Mouse (Mus musculus): ENCODE data around the gene Hes1. TPM values are rescaled to one million over a fixed set of nuclear protein-coding genes. Genes with fewer than 3 reads are reported as not detected.
"Not testable (repeated sequence)": the region's sequence is repeated elsewhere in the genome, so short reads cannot be mapped to it uniquely, and the experiment has no call there.

The Hes1 gene
- polyA plus RNA-seq, 1 experiment from 2014 or later = 89.1 TPM

DNA sequence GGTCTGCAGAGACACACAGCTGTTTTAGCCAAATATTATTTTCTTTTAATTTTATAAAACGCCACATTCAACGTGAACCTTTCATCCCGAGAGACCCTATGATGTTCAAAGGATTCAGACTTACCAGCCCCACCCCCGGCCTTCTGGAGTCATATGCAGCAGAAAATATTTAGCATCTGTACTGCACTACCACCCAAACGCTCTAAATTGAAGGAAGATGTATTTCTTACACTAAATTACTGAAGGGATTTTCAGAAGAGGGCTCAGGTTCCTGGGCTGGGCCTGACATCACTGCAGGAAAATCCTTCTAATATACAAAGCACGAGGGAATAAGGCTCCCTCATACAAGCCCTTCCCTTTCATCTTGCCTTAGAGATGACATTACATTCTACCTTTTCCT, 39.3 kb downstream of the Hes1 start:
- no peak for TF ChIP-seq CTCF (IDR thresholded peaks at IDR 0.05)
- no peak for TF ChIP-seq EP300 (IDR thresholded peaks at IDR 0.05)
- Histone ChIP-seq H3K36me3 (ENCODE audit: insufficient read depth, low read length) (no peaks in the 10 kb centered on the region), H3K4me1 (ENCODE audit: insufficient read depth, low read depth, low read length) (no peaks in the 10 kb centered on the region), H3K27ac (ENCODE audit: low read length) (no peak overlapping the region), H3K27me3 (replicated peaks; ENCODE audit: insufficient read depth, low read length) (no peaks in the 10 kb centered on the region), H3K4me2 (replicated peaks; ENCODE audit: low read depth, low read length) (no peak overlapping the region), H3K4me3 (ENCODE audit: low read depth, low read length) (no peak overlapping the region), H3K9ac (replicated peaks; ENCODE audit: low read depth) (no peak overlapping the region), H3K9me3 (ENCODE audit: low read length) (no peaks in the 10 kb centered on the region)
- WGBS = 50% methylated on average over 6 of the region's 6 CpGs
- ATAC-seq (no peak), DNase-seq (ENCODE audit: low spot score) (no peak)

DNA sequence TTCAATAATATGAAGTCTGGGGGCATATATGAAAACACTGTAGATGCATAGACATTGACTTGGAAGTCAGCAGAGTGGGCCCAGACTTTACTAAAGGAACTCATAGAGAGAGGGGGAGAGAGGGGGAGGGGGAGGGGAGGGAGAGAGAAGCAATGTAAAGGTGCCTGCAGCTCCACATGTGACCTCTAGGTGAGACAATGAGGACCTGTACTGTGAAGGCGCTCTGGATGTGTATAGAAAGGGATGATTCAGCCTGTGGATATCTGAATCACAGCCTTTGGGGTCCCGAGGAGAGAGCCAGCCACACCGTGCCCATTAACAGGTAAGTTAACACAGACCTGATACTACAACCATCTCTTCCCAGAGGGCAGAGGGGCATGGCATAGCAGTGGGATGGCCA, 40.2 kb downstream of the Hes1 start:
- WGBS = 83% methylated on average over 3 of the region's 3 CpGs
- no peak overlapping the region for H3K9ac ChIP-seq (replicated peaks; ENCODE audit: low read depth)
- ATAC-seq (no peak), DNase-seq (ENCODE audit: low spot score) (no peak)
- no peaks in the 10 kb centered on the region for H3K9me3 ChIP-seq (ENCODE audit: low read length)
- no peaks in the 10 kb centered on the region for H3K4me1 ChIP-seq (ENCODE audit: insufficient read depth, low read depth, low read length)
- TF ChIP-seq EP300 (IDR thresholded peaks at IDR 0.05) (no peak), CTCF (IDR thresholded peaks at IDR 0.05) (peak; percentile 28; the same call in 1 of the 2 replicates)
- no peak overlapping the region for H3K4me3 ChIP-seq (ENCODE audit: low read depth, low read length)
- no peaks in the 10 kb centered on the region for H3K36me3 ChIP-seq (ENCODE audit: insufficient read depth, low read length)
- no peaks in the 10 kb centered on the region for H3K27me3 ChIP-seq (replicated peaks; ENCODE audit: insufficient read depth, low read length)
- no peak overlapping the region for H3K27ac ChIP-seq (ENCODE audit: low read length)
- no peak overlapping the region for H3K4me2 ChIP-seq (replicated peaks; ENCODE audit: low read depth, low read length)

GRCm38 (mm10) chr16:30105476-30105875, 41.3 kb downstream of the Hes1 start:
- TF ChIP-seq CTCF (IDR thresholded peaks at IDR 0.05) (no peak), EP300 (IDR thresholded peaks at IDR 0.05) (no peak)
- Histone ChIP-seq H3K4me2 (replicated peaks; ENCODE audit: low read depth, low read length) (no peak overlapping the region), H3K4me1 (ENCODE audit: insufficient read depth, low read depth, low read length) (no peaks in the 10 kb centered on the region), H3K27ac (ENCODE audit: low read length) (no peak overlapping the region), H3K27me3 (replicated peaks; ENCODE audit: insufficient read depth, low read length) (no peaks in the 10 kb centered on the region), H3K36me3 (ENCODE audit: insufficient read depth, low read length) (no peaks in the 10 kb centered on the region), H3K9ac (replicated peaks; ENCODE audit: low read depth) (no peak overlapping the region), H3K9me3 (ENCODE audit: low read length) (no peaks in the 10 kb centered on the region), H3K4me3 (ENCODE audit: low read depth, low read length) (no peak overlapping the region)
- ATAC-seq (no peak), DNase-seq (ENCODE audit: low spot score) (no peak)
- WGBS = 83% methylated on average over 7 of the region's 7 CpGs

- DNase-seq (ENCODE audit: low spot score); H3K27me3 ChIP-seq (replicated peaks; ENCODE audit: insufficient read depth, low read length); ATAC-seq; H3K4me2 ChIP-seq (replicated peaks; ENCODE audit: low read depth, low read length); H3K27ac ChIP-seq (ENCODE audit: low read length); H3K4me1 ChIP-seq (ENCODE audit: insufficient read depth, low read depth, low read length); H3K4me3 ChIP-seq (ENCODE audit: low read depth, low read length); H3K9ac ChIP-seq (replicated peaks; ENCODE audit: low read depth); H3K9me3 ChIP-seq (ENCODE audit: low read length); H3K36me3 ChIP-seq (ENCODE audit: insufficient read depth, low read length): not testable (repeated sequence)
- WGBS = 86% methylated on average over 11 of the region's 11 CpGs
These were observed 44.0 kb downstream of the Hes1 start for GRCm38 (mm10) chr16:30108167-30108566.

GRCm38 (mm10) chr16:30110466-30110865, 46.3 kb downstream of the Hes1 start:
- no peaks in the 10 kb centered on the region for H3K9me3 ChIP-seq (ENCODE audit: low read length)

DNA sequence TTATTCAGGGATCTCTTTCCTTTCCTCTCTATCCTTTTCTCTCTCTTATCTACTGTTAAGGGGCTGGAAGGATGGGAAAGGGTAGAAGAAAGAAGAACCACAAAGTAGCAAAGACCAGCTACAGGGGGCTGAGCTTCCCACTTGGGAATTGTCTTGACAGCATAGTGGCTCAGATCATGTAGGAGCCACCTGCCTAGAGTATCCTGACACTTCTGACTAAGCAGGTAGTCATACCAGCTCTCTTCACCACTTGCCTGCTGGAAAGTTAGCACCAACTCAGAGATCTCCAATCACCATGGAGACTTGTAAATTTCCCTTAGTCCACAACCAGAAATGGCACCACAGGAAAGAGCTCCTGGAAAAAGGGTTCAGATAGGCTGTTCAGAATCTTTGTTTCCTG, 46.9 kb downstream of the Hes1 start:
- Histone ChIP-seq H3K9me3 (ENCODE audit: low read length) (no peaks in the 10 kb centered on the region), H3K4me1 (ENCODE audit: insufficient read depth, low read depth, low read length) (peaks cover 17% of the 10 kb centered on the region; the same call in 1 of the 2 replicates), H3K4me3 (ENCODE audit: low read depth, low read length) (no peak overlapping the region), H3K4me2 (replicated peaks; ENCODE audit: low read depth, low read length) (no peak overlapping the region), H3K9ac (replicated peaks; ENCODE audit: low read depth) (no peak overlapping the region), H3K36me3 (ENCODE audit: insufficient read depth, low read length) (no peaks in the 10 kb centered on the region), H3K27me3 (replicated peaks; ENCODE audit: insufficient read depth, low read length) (no peaks in the 10 kb centered on the region), H3K27ac (ENCODE audit: low read length) (no peak overlapping the region)
- no peak for ATAC-seq
- DNase-seq (ENCODE audit: low spot score) = no peak
- no peak for TF ChIP-seq CTCF (IDR thresholded peaks at IDR 0.05)
- TF ChIP-seq EP300 (IDR thresholded peaks at IDR 0.05) = no peak

More at GRCm38 (mm10) chr16:30110466-30110865, 46.3 kb downstream of the Hes1 start:
- ATAC-seq = no peak
- H3K27ac ChIP-seq (ENCODE audit: low read length) = no peak overlapping the region
- TF ChIP-seq EP300 (IDR thresholded peaks at IDR 0.05) (no peak), CTCF (IDR thresholded peaks at IDR 0.05) (no peak)
- H3K4me1 ChIP-seq (ENCODE audit: insufficient read depth, low read depth, low read length) = peaks cover 17% of the 10 kb centered on the region; the same call in 1 of the 2 replicates
- no peak overlapping the region for H3K9ac ChIP-seq (replicated peaks; ENCODE audit: low read depth)
- WGBS = 92% methylated on average over 3 of the region's 3 CpGs
- H3K27me3 ChIP-seq (replicated peaks; ENCODE audit: insufficient read depth, low read length) = no peaks in the 10 kb centered on the region
- no peak overlapping the region for H3K4me2 ChIP-seq (replicated peaks; ENCODE audit: low read depth, low read length)
- no peak for DNase-seq (ENCODE audit: low spot score)
- no peaks in the 10 kb centered on the region for H3K36me3 ChIP-seq (ENCODE audit: insufficient read depth, low read length)
- H3K4me3 ChIP-seq (ENCODE audit: low read depth, low read length) = no peak overlapping the region

DNA sequence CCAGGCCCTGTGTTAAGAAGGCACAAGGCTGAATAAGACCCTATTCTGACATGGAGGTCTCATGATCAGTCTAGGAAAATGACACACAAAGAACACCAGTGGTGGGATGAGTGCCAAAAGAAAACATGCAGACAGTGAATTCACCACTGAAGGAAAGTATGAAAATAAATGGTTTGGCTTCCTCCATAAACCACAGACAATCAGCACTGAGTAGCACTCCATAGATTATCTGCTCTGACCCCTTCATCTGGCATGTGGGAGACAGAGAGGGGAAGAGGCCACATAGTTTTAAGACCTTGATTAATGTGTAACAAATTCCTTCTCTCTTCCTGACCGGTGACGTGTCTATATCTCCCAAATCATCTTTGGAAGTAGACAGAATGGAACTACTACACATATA, 47.4 kb downstream of the Hes1 start:
- Histone ChIP-seq H3K9me3 (ENCODE audit: low read length) (no peaks in the 10 kb centered on the region), H3K4me3 (ENCODE audit: low read depth, low read length) (no peak overlapping the region), H3K36me3 (ENCODE audit: insufficient read depth, low read length) (no peaks in the 10 kb centered on the region), H3K4me1 (ENCODE audit: insufficient read depth, low read depth, low read length) (peaks cover 17% of the 10 kb centered on the region; the same call in 1 of the 2 replicates), H3K9ac (replicated peaks; ENCODE audit: low read depth) (no peak overlapping the region), H3K27ac (ENCODE audit: low read length) (no peak overlapping the region), H3K27me3 (replicated peaks; ENCODE audit: insufficient read depth, low read length) (no peaks in the 10 kb centered on the region), H3K4me2 (replicated peaks; ENCODE audit: low read depth, low read length) (no peak overlapping the region)
- WGBS = 21% methylated on average over 2 of the region's 2 CpGs
- ATAC-seq (no peak), DNase-seq (ENCODE audit: low spot score) (no peak)
- TF ChIP-seq CTCF (IDR thresholded peaks at IDR 0.05) (no peak), EP300 (IDR thresholded peaks at IDR 0.05) (no peak)
